Comparison of ENCODE assay signal across 11 mouse cellular contexts in the genomic region with DNA sequence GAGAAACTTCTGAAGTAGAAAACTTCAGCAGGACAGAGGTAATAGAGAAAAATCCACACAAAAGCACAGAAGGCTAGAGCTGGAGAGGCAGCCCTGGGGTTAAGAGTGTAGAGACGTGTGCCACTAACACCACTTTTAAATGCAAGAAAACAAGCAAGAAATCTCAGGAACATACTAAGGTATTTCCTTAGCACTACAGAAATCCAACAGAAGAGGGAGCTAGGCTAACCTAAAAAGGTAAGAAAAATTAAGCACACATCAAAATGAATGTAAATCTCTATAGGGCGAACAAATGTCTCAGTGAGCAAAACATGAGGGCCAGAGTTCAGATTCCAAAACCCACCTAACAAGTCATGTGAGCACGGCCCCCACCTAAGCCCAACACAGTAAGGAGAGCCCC. TPM values are rescaled to one million over a fixed set of nuclear protein-coding genes. Genes with fewer than 3 reads are reported as not detected.
DNase-seq lines count a peak whose midpoint lies in the region; ATAC-seq and TF ChIP-seq lines count a peak whose summit lies in the region.
"Had no signal": no experiment of that assay in that cellular context is flagged by ENCODE, and none has a peak within 500 bp of the region (broad histone marks: within the 10 kb centered on the region; RNA-seq: fewer than 3 reads in every experiment).

No protein-coding gene starts in this region.

- no peaks in the 10 kb centered on the region for H3K4me1 ChIP-seq in forebrain, postnatal 0 days (ENCODE audit: insufficient read depth)
- H3K4me1 ChIP-seq in forebrain, embryonic 11.5 days (replicated peaks; ENCODE audit: control insufficient read depth, insufficient read depth, low read length): no peaks in the 10 kb centered on the region
- H3K4me1 ChIP-seq: embryonic facial prominence, embryonic 15.5 days had no signal

- 83% methylated on average over 3 of the region's 3 CpGs for WGBS in forebrain, postnatal 0 days
- WGBS in forebrain, embryonic 11.5 days: 84% methylated on average over 3 of the region's 3 CpGs

- TF ChIP-seq CTCF in forebrain, postnatal 0 days (IDR thresholded peaks at IDR 0.05; ENCODE audit: low read depth): peak; percentile 54
- peak; percentile 69 for TF ChIP-seq CTCF in layer of hippocampus, adult 2 months (conservative IDR thresholded peaks at IDR 0.05)
- no peak for TF ChIP-seq CTCF in brain, embryonic 14.5 days (IDR thresholded peaks at IDR 0.05; ENCODE audit: borderline replicate concordance, extremely low read depth, insufficient read depth, insufficient read length)

- no peaks in the 10 kb centered on the region for H3K27me3 ChIP-seq in forebrain, postnatal 0 days (ENCODE audit: insufficient read depth, low read length)
- no peaks in the 10 kb centered on the region for H3K27me3 ChIP-seq in forebrain, embryonic 11.5 days (ENCODE audit: control insufficient read depth, insufficient read depth, low read length)
- H3K27me3 ChIP-seq: embryonic facial prominence, embryonic 15.5 days had no signal

- H3K9ac ChIP-seq in forebrain, postnatal 0 days: no peak overlapping the region
- H3K9ac ChIP-seq in forebrain, embryonic 11.5 days (ENCODE audit: low read length): no peak overlapping the region
- H3K9ac ChIP-seq: embryonic facial prominence, embryonic 15.5 days had no signal

- H3K4me2 ChIP-seq in forebrain, postnatal 0 days (ENCODE audit: low read depth): no peak overlapping the region
- no peak overlapping the region for H3K4me2 ChIP-seq in forebrain, embryonic 11.5 days (ENCODE audit: low read depth, low read length, severe bottlenecking)
- H3K4me2 ChIP-seq: embryonic facial prominence, embryonic 15.5 days had no signal

- no peak for ATAC-seq in forebrain, postnatal 0 days
- ATAC-seq in forebrain, embryonic 11.5 days (replicated peaks; ENCODE audit: low FRiP score): no peak

- TF ChIP-seq POLR2A in brain, embryonic 14.5 days (IDR thresholded peaks at IDR 0.05; ENCODE audit: borderline replicate concordance, extremely low read depth, insufficient read depth, insufficient read length, poor library complexity, severe bottlenecking): no peak

- no peaks in the 10 kb centered on the region for H3K9me3 ChIP-seq in forebrain, postnatal 0 days (ENCODE audit: low read length)
- H3K9me3 ChIP-seq in forebrain, embryonic 11.5 days (ENCODE audit: control insufficient read depth, low read length): no peaks in the 10 kb centered on the region
- H3K9me3 ChIP-seq: embryonic facial prominence, embryonic 15.5 days had no signal

- peaks cover 47% of the 10 kb centered on the region for H3K36me3 ChIP-seq in forebrain, postnatal 0 days (ENCODE audit: insufficient read depth)
- peaks cover 4% of the 10 kb centered on the region; the same call in 1 of the 2 replicates for H3K36me3 ChIP-seq in forebrain, embryonic 11.5 days (ENCODE audit: control insufficient read depth, insufficient read depth, low read length)

- H3K27ac ChIP-seq in forebrain, postnatal 0 days (ENCODE audit: low read depth, low read length): no peak overlapping the region
- H3K27ac ChIP-seq in forebrain, embryonic 11.5 days (ENCODE audit: low read depth, low read length): no peak overlapping the region
- no peak overlapping the region for H3K27ac ChIP-seq in layer of hippocampus, adult 2 months
- H3K27ac ChIP-seq: embryonic facial prominence, embryonic 15.5 days had no signal

- peak; percentile 3 for DNase-seq in forebrain, postnatal 0 days
- no peak for DNase-seq in forebrain, embryonic 11.5 days (ENCODE audit: low spot score)
- DNase-seq in layer of hippocampus, adult 2 months (ENCODE audit: low spot score in 2 of 2): no peak
- DNase-seq in layer of hippocampus, adult 9-11 months: no peak
- DNase-seq in A20 (ENCODE audit: low read depth, low spot score): peak; percentile 41
- DNase-seq in brain, embryonic 14.5 days (ENCODE audit: low read depth): peak; percentile 20
- no peak for DNase-seq in thymus, postnatal 4 days
- DNase-seq in kidney, adult 8-10 months: no peak
- DNase-seq: cerebellum, postnatal 25 days; kidney, postnatal 36 days had no signal

- H3K4me3 ChIP-seq in forebrain, postnatal 0 days (ENCODE audit: low read depth, low read length): no peak overlapping the region
- no peak overlapping the region for H3K4me3 ChIP-seq in forebrain, embryonic 11.5 days (ENCODE audit: low read depth, low read length)
- no peak overlapping the region for H3K4me3 ChIP-seq in layer of hippocampus, adult 2 months
- H3K4me3 ChIP-seq: embryonic facial prominence, embryonic 15.5 days had no signal

RNA-seq across cellular contexts. Expression of gene Uggt1, which starts 19.9 kb away (rescaled TPM):
- total RNA-seq in forebrain, postnatal 0 days (2014; rRNA removed): 38.6 and 54.1 TPM in 2 replicates
- polyA plus RNA-seq in forebrain, postnatal 0 days (2015; fragmentation: Nextera tagmentation; extraction: Ambion mirVana): 19.2 and 24.5 TPM in 2 replicates
- polyA plus RNA-seq in forebrain, embryonic 11.5 days (2014; fragmentation: Nextera tagmentation; extraction: Ambion mirVana): 72.8 and 79.8 TPM in 2 replicates
- 10 to 100 TPM; 37.1 to 39.0 TPM for total RNA-seq in layer of hippocampus, adult 2 months (2021)
- 23.2 and 30.6 TPM in 2 replicates for polyA plus RNA-seq in brain, embryonic 14.5 days (2012; rRNA removed)

RNA-seq across cellular contexts. Expression of gene Neurl3, which starts 49.8 kb away (rescaled TPM):
- 0.43 and 0.54 TPM in 2 replicates for total RNA-seq in forebrain, postnatal 0 days (2014; rRNA removed)
- 0.53 and 0.85 TPM in 2 replicates for polyA plus RNA-seq in forebrain, postnatal 0 days (2015; fragmentation: Nextera tagmentation; extraction: Ambion mirVana)
- 0.16 and 0.47 TPM in 2 replicates for polyA plus RNA-seq in forebrain, embryonic 11.5 days (2014; fragmentation: Nextera tagmentation; extraction: Ambion mirVana)
- total RNA-seq in layer of hippocampus, adult 2 months (2021): under 1 TPM; 0.44 to 0.92 TPM
- polyA plus RNA-seq in brain, embryonic 14.5 days (2012; rRNA removed): 0.87 and 1.3 TPM in 2 replicates

Comparison
In these comparisons a context has a peak if more than half of its experiments do, and no peak if none do; other contexts are left out.
1. DNase-seq: peak in forebrain, postnatal 0 days (single experiment), A20 (single experiment) and brain, embryonic 14.5 days (single experiment); none in forebrain, embryonic 11.5 days (single experiment), layer of hippocampus, adult 2 months (0 of 2), layer of hippocampus, adult 9-11 months (single experiment), thymus, postnatal 4 days (single experiment) and kidney, adult 8-10 months (0 of 2).